Mouse (Mus musculus) intestine, postnatal 0 days (tissue): Measurements from ENCODE around the gene Il12a. TPM values are rescaled to one million over a fixed set of nuclear protein-coding genes. Genes with fewer than 3 reads are reported as not detected.

Experiments used
- ATAC-seq: fragments of 200-750 bp; cut with Nextera tagmentation; 2 replicates; pipeline ENCODE4 v1.8.0; 2017; ENCODE audit warnings: mild to moderate bottlenecking, moderate TSS enrichment, moderate library complexity
- H3K27ac ChIP-seq: fragments of 300-500 bp; sonication (generic); 2 replicates; pipeline ENCODE4 v1.5.1; 2014; ENCODE audit warnings: mild to moderate bottlenecking, low read depth, low read length, moderate library complexity
- H3K27me3 ChIP-seq: fragments of 300-500 bp; sonication (generic); replicated peaks from 2 replicates; pipeline ENCODE4 v1.6.1; 2014; ENCODE audit warnings: low read length, mixed read lengths; ENCODE audit not compliant: control insufficient read depth, insufficient read depth
- H3K36me3 ChIP-seq: fragments of 300-500 bp; sonication (generic); 2 replicates; pipeline ENCODE4 v1.6.1; 2014; ENCODE audit warnings: mild to moderate bottlenecking, moderate library complexity; ENCODE audit not compliant: control insufficient read depth, insufficient read depth
- H3K4me1 ChIP-seq: fragments of 300-500 bp; sonication (generic); replicated peaks from 2 replicates; pipeline ENCODE4 v1.6.1; 2014; ENCODE audit warnings: antibody characterized with exemption, low read length, mixed read lengths; ENCODE audit not compliant: control insufficient read depth, insufficient read depth
- H3K4me2 ChIP-seq: fragments of 300-500 bp; sonication (generic); replicated peaks from 2 replicates; pipeline ENCODE4 v1.6.1; 2014; ENCODE audit warnings: low read depth, mild to moderate bottlenecking, moderate library complexity
- H3K4me3 ChIP-seq: fragments of 300-500 bp; sonication (generic); 2 replicates; pipeline ENCODE4 v1.5.1; 2014; ENCODE audit warnings: low read depth, low read length
- H3K9ac ChIP-seq: fragments of 300-500 bp; sonication (generic); 2 replicates; pipeline ENCODE4 v1.6.1; 2014; ENCODE audit warnings: mild to moderate bottlenecking, low read depth, low read length
- H3K9me3 ChIP-seq: fragments of 300-500 bp; sonication (generic); 2 replicates; pipeline ENCODE4 v1.6.1; 2016; ENCODE audit warnings: mixed run types; ENCODE audit not compliant: control insufficient read depth
- CTCF ChIP-seq: sonication (generic); IDR thresholded peaks from 2 replicates; pipeline ENCODE4 v1.5.1; 2016; ENCODE audit warnings: low read depth, mild to moderate bottlenecking, control low read depth, antibody characterized with exemption, moderate library complexity
- WGBS: fragments of 180-500 bp; shearing (Covaris S2); extraction: QIAGEN DNeasy Blood & Tissue Kit; methylation state at CpG from one replicate; pipeline ENCODE4 v1.1.7; 2014; 5-methylcytosine and 5-hydroxymethylcytosine counted together
- polyA plus RNA-seq: library from polyadenylated mRNA; unstranded; fragments of >200 nt; fragmentation: Nextera tagmentation; extraction: Ambion mirVana; gene quantifications from 2 replicates; pipeline ENCODE4 v1.2.1, GENCODE M21; 2015

Il12a gene
- polyA plus RNA-seq, 1 experiment from 2014 or later, result not detected

DNA sequence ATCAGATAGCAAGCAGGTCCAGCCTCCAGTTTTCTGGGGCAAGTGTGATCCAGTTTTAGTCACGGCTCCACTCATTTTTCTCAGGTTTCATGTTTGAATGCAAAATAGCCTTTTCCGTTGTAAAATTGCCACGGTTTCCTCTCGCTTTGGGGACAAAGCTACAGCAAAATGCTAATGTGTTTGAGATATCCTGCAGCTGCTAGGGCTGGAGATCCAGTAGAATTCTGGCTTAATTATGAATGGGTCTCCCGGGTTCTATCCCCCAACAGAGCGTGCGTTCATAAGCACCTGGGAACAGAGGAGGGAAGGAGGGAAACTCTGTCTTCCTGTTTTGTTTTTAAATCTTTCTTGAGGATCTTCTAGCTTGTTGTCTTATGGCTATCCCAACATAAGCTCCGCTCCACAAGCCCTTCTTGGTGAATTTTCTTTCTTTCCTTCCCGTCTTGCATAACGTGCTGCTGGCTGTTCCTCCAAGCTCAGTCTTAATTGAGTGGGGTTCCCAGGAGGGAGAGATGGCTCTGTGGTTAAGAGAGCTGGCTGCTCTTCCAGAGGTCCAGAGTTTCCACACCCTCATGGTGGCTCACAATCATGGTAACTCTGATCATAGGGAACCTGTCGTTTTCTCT, 2.3 kb downstream of the Il12a start:
- WGBS, result 70% methylated on average over 11 of the region's 11 CpGs
- no peak for ATAC-seq
- Histone ChIP-seq H3K27ac (no peak overlapping the region), H3K4me1 (no peaks in the 10 kb centered on the region), H3K27me3 (no peaks in the 10 kb centered on the region), H3K36me3 (no peaks in the 10 kb centered on the region), H3K4me3 (no peak overlapping the region), H3K4me2 (no peak overlapping the region), H3K9me3 (no peaks in the 10 kb centered on the region), H3K9ac (no peak overlapping the region)
- TF ChIP-seq CTCF, result no peak

DNA sequence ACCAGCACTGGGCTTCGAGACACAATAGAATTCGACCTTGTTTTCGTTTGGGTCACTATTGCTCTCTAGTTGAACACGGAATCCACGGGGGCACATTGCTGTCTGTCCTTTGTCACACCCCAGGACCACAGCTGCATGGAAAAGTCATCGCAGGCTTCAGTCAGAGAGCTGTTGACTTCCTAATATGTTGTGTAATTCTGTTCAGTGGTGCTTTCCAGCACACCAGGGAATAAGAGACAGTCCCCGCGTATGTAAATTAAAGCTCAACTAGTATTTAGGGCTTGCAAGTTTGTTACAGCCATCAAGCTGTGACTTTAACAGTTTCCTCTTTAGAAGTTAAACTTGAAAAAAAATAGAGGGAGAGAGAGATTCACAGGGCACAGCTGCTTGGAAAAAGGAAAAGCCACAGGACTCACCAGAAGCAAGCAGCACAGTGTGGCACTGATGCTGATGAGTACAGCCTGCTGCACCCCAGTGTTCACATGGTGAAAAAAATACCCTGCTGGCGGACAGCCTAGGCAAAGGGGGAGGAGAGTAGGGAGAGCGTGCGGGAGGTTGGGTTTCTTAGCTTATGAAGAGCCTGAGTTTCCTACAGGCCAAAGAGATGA, 3.1 kb downstream of the Il12a start:
- WGBS, result 40% methylated on average over 11 of the region's 11 CpGs
- H3K9me3 ChIP-seq, result no peaks in the 10 kb centered on the region

DNA sequence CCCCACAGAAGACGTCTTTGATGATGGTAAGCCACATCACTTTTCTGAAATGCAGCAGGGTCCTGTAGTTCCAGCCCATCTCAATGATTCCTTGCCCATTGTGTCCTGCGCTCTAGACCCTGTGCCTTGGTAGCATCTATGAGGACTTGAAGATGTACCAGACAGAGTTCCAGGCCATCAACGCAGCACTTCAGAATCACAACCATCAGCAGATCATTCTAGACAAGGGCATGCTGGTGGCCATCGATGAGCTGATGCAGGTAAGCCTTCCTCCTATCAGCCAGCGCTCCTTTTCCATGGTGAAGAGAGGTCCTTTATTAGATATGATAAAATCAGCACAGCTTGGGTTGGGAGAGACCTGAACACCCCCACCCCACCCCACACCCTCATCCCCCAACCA, 4.9 kb downstream of the Il12a start:
- 93% methylated on average over 5 of the region's 5 CpGs for WGBS

More for the DNA sequence above, 3.1 kb downstream of the Il12a start:
- no peak for ATAC-seq
- H3K27me3 ChIP-seq, result no peaks in the 10 kb centered on the region
- H3K36me3 ChIP-seq, result no peaks in the 10 kb centered on the region
- H3K9ac ChIP-seq, result no peak overlapping the region
- H3K4me2 ChIP-seq, result no peak overlapping the region
- H3K4me1 ChIP-seq, result no peaks in the 10 kb centered on the region
- no peak overlapping the region for H3K27ac ChIP-seq
- TF ChIP-seq CTCF, result no peak
- no peak overlapping the region for H3K4me3 ChIP-seq

DNA sequence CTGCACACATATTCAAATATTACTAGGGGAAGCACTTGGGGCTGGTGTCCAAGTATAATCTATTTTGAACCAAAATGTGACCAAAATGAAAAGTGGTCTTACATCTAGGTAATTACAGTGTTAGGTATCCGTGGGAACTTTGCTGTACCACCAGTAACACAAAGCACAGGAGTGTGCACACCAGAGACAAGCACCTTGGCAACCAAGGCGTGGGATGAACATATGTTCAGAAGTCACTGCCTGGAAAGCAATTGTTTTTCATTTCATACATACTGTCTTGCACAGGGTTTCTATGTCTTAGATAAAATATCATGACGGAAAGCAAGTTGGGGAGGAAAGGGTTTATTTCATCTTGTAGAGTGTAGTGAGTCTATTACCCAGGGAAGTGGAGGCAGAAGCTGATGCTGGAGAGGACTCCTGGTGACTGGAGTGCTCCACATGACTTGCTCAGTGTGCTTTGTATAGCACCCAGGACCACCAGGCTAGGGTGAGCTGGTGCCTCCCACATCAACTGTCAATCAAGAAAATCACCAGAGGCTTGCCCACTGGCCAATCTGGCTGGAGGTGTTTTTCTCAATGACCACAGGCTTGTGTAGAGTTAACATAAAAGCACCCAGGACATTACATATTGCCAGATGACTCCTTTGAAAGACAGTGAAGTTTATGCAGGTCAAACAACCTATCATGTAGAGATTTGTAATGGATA, 6.2 kb downstream of the Il12a start:
- H3K4me1 ChIP-seq, result no peaks in the 10 kb centered on the region
- no peaks in the 10 kb centered on the region for H3K36me3 ChIP-seq
- H3K4me3 ChIP-seq, result no peak overlapping the region
- no peak overlapping the region for H3K9ac ChIP-seq
- ATAC-seq, result no peak
- no peak for TF ChIP-seq CTCF
- 88% methylated on average over 3 of the region's 3 CpGs for WGBS
- no peaks in the 10 kb centered on the region for H3K9me3 ChIP-seq
- H3K27me3 ChIP-seq, result no peaks in the 10 kb centered on the region
- no peak overlapping the region for H3K4me2 ChIP-seq
- H3K27ac ChIP-seq, result no peak overlapping the region

More for the DNA sequence above, 4.9 kb downstream of the Il12a start:
- Histone ChIP-seq H3K36me3 (no peaks in the 10 kb centered on the region), H3K9ac (no peak overlapping the region), H3K4me1 (no peaks in the 10 kb centered on the region), H3K4me3 (no peak overlapping the region), H3K4me2 (no peak overlapping the region), H3K9me3 (no peaks in the 10 kb centered on the region), H3K27me3 (no peaks in the 10 kb centered on the region), H3K27ac (no peak overlapping the region)
- TF ChIP-seq CTCF, result no peak
- ATAC-seq, result no peak

DNA sequence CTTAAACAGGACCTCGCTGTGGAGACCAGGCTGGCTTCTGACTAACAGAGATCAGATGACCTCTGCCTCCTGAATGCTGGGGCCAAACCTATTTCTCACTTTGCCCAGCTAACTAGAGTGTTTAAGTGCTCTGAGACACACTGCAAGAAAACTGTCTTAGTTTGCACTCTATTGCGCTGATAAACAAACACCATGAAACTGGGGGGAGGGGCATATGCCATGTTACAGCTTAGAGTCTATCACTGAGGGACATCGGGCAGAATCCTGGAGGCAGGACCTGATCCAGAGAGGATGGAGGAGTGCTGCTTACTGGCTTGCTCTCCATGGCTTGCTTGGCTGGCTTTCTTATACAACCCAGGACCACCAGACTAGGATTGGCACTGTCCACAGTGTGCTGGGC, 8.2 kb downstream of the Il12a start:
- no peak overlapping the region for H3K4me2 ChIP-seq
- H3K4me3 ChIP-seq, result no peak overlapping the region
- ATAC-seq, result no peak
- H3K9ac ChIP-seq, result no peak overlapping the region
- no peaks in the 10 kb centered on the region for H3K36me3 ChIP-seq
- no peak overlapping the region for H3K27ac ChIP-seq
- no peaks in the 10 kb centered on the region for H3K27me3 ChIP-seq
- H3K9me3 ChIP-seq, result no peaks in the 10 kb centered on the region
- WGBS, result 90% methylated on average over 3 of the region's 3 CpGs
- no peaks in the 10 kb centered on the region for H3K4me1 ChIP-seq
- no peak for TF ChIP-seq CTCF

DNA sequence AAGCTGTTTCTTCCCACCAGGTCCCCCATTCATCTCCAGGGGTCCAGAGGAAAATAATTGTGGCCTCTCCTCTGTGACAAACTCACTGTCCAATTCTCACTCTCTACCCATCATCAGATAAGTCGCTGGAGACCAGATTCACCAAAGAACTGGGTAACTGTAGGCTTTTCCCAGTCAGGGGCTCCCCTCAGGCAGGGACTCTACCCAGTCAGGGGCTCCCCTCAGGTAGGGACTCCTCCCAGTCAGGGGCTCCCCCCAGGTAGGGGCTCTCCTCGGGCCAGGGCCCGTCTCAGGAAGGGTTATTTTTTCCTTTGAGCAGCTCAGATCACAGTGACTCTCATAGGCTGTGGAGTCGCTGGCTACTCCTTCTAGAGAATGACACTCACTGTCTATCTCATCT, 9.6 kb downstream of the Il12a start:
- Histone ChIP-seq H3K27me3 (no peaks in the 10 kb centered on the region), H3K4me2 (no peak overlapping the region), H3K9ac (no peak overlapping the region), H3K27ac (no peak overlapping the region), H3K4me3 (no peak overlapping the region), H3K36me3 (no peaks in the 10 kb centered on the region), H3K9me3 (no peaks in the 10 kb centered on the region), H3K4me1 (no peaks in the 10 kb centered on the region)
- 83% methylated on average over 4 of the region's 4 CpGs for WGBS
- ATAC-seq, result no peak
- TF ChIP-seq CTCF, result no peak
